Mouse (Mus musculus): ENCODE results near the gene Lztfl1.
"Not testable (repeated sequence)": the region's sequence is repeated elsewhere in the genome, so short reads cannot be mapped to it uniquely, and the experiment has no call there.

DNA sequence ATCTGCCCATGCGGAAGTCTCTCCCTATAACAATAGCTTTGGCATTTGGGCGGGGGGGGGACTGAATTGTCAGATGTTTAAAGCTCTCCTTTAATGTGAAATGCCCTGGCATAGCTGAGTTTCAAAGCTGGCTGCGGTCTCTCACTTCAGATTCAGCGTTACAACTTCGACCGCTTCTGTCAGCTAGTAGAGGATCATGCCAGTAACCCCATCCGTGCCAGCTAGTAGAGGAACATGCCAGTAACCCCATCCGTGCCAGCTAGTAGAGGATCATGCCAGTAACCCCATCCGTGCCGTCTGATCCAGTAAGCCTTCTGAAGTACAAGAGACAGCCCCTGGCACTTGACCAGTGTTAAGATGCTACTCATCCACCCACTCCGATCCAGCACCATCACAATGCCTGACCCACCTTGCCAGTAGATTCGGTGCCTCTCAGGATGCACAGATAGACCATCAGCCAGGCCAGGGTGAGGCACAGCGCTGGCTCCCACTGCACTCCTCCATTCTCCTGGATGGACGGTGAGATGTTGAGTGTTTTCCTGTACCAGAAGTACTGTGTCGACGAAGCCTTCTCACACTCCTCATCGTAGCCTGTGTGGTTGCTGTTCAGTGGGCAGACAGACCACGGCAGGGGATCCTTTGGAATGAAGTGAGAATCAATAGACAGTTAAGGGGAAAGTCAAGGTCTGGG lies 57.4 kb downstream of the Lztfl1 start:
- TF ChIP-seq CTCF (conservative IDR thresholded peaks at IDR 0.05 in 1 of 2, IDR thresholded peaks at IDR 0.05 in 1 of 2; ENCODE audit: low read depth in 2 of 2, low read length in 2 of 2); CHD1 (IDR thresholded peaks at IDR 0.05; ENCODE audit: low read depth, low read length); USF2 (conservative IDR thresholded peaks at IDR 0.05; ENCODE audit: low read depth, low read length); POLR2A (IDR thresholded peaks at IDR 0.05; ENCODE audit: low read depth, low read length); JUND (conservative IDR thresholded peaks at IDR 0.05; ENCODE audit: low read depth, low read length); CHD2 (IDR thresholded peaks at IDR 0.05; ENCODE audit: low read length); RAD21 (IDR thresholded peaks at IDR 0.05; ENCODE audit: low read depth, low read length); MAFK (IDR thresholded peaks at IDR 0.05; ENCODE audit: insufficient replicate concordance, low read length); ELF1 (IDR thresholded peaks at IDR 0.05; ENCODE audit: low read depth, low read length); TCF12 (IDR thresholded peaks at IDR 0.05; ENCODE audit: low read depth, low read length); BHLHE40 (IDR thresholded peaks at IDR 0.05; ENCODE audit: low read depth, low read length): not testable (repeated sequence)
